In the genomic region with DNA sequence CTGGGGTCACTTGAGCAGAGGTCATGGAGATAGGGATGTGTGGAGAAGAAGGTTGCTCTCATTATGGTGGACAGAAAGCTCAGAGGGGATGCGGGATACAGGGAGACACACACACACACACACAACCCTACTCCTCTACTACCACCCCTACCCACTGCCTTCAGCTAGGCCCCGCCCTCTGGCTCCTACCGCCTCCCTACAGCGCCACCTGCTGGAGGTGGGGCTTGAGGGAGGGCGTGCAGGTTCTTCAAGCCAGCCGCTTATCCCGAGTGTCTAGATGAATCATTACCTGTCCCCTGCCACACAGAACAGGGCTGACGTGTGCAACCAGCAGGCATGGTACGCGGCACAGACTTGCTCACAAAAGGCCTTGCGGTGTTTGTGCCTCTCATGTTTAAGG, we compare ENCODE assay signal across 8 mouse cellular contexts. TPM values are rescaled to one million over a fixed set of nuclear protein-coding genes. Genes with fewer than 3 reads are reported as not detected.
DNase-seq lines count a peak whose midpoint lies in the region; ATAC-seq and TF ChIP-seq lines count a peak whose summit lies in the region.

No protein-coding gene starts in this region.

- TF ChIP-seq CTCF in gastrocnemius, adult 2 months (IDR thresholded peaks at IDR 0.05) = peak; percentile 93

- ATAC-seq in kidney, embryonic 14.5 days (ENCODE audit: low FRiP score, low TSS enrichment) = peak; percentile 61
- peak; percentile 43; the same call in 1 of the 2 replicates for ATAC-seq in liver, embryonic 13.5 days (ENCODE audit: low read depth)

- H3K9me3 ChIP-seq in kidney, embryonic 14.5 days (ENCODE audit: control insufficient read depth, low read length) = no peaks in the 10 kb centered on the region
- H3K9me3 ChIP-seq in liver, embryonic 13.5 days (replicated peaks) = 0 out of 2 replicates have a peak, but pooled peaks cover 3% of the 10 kb centered on the region

- H3K4me2 ChIP-seq in kidney, embryonic 14.5 days (replicated peaks; ENCODE audit: low read depth, low read length) = no peak overlapping the region
- H3K4me2 ChIP-seq in liver, embryonic 13.5 days = no peak overlapping the region

- DNase-seq in 3134 (ENCODE audit: extremely low read depth, insufficient read length, low spot score) (peak; percentile 87), MN1 (ENCODE audit: low spot score) (peak; percentile 83)
- DNase-seq in cerebellum, adult 9-10 months = peak; percentile 77
- peak; percentile 90 for DNase-seq in gastrocnemius, adult 2 months
- DNase-seq in liver, embryonic 13.5 days = peak; percentile 56
- DNase-seq in ovary, postnatal 10 days (ENCODE audit: low spot score) = peak; percentile 64
- peak; percentile 86 for DNase-seq in thymus, postnatal 0 days (ENCODE audit: low spot score)

- no peak overlapping the region for H3K4me3 ChIP-seq in gastrocnemius, adult 2 months
- no peak overlapping the region for H3K4me3 ChIP-seq in kidney, embryonic 14.5 days (ENCODE audit: low read length)
- H3K4me3 ChIP-seq in liver, embryonic 13.5 days (replicated peaks) = no peak overlapping the region

- H3K27ac ChIP-seq in gastrocnemius, adult 2 months = no peak overlapping the region
- no peak overlapping the region for H3K27ac ChIP-seq in kidney, embryonic 14.5 days (ENCODE audit: low read depth, low read length)
- no peak overlapping the region for H3K27ac ChIP-seq in liver, embryonic 13.5 days

- H3K36me3 ChIP-seq in kidney, embryonic 14.5 days (ENCODE audit: control insufficient read depth, insufficient read depth, low read length) = no peaks in the 10 kb centered on the region
- H3K36me3 ChIP-seq in liver, embryonic 13.5 days = no peaks in the 10 kb centered on the region

- H3K27me3 ChIP-seq in kidney, embryonic 14.5 days (ENCODE audit: control insufficient read depth, insufficient read depth, low read length) = no peaks in the 10 kb centered on the region
- peaks cover 20% of the 10 kb centered on the region; the same call in 1 of the 2 replicates for H3K27me3 ChIP-seq in liver, embryonic 13.5 days

- H3K4me1 ChIP-seq in kidney, embryonic 14.5 days (ENCODE audit: control insufficient read depth, insufficient read depth, low read length) = peaks cover 10% of the 10 kb centered on the region; the same call in 1 of the 2 replicates
- H3K4me1 ChIP-seq in liver, embryonic 13.5 days (replicated peaks) = no peaks in the 10 kb centered on the region

- intact Hi-C loops in gastrocnemius, adult 2 months (cut with DNase I) = loop anchor here (1.0 to 5.0 kb wide), 2 partner anchors 78 to 82 kb away; no protein-coding TSS in a partner anchor

- 43% methylated on average over 11 of the region's 11 CpGs for WGBS in kidney, embryonic 14.5 days
- WGBS in liver, embryonic 13.5 days (ENCODE audit: insufficient replicate concordance) = 26% methylated on average over 11 of the region's 11 CpGs

- H3K9ac ChIP-seq in kidney, embryonic 14.5 days (ENCODE audit: low read depth, low read length) = no peak overlapping the region
- H3K9ac ChIP-seq in liver, embryonic 13.5 days = no peak overlapping the region

RNA-seq across cellular contexts. Expression of gene Ncor2, which starts 10.6 kb away (rescaled TPM):
- 100 to 1,000 TPM; 123 to 153 TPM for total RNA-seq in gastrocnemius, adult 2 months (2021)
- polyA plus RNA-seq in kidney, embryonic 14.5 days (2014; fragmentation: Nextera tagmentation; extraction: Ambion mirVana) = 34.6 and 35.0 TPM in 2 replicates
- 3.9 and 4.5 TPM in 2 replicates for polyA plus RNA-seq in liver, embryonic 13.5 days (2015; fragmentation: Nextera tagmentation; extraction: Ambion mirVana)
- 14.3 and 19.8 TPM in 2 replicates for polyA plus RNA-seq in thymus, postnatal 0 days (2015; fragmentation: Nextera tagmentation; extraction: Ambion mirVana)
